Mouse (Mus musculus): ENCODE results near the gene Tpst2. TPM values are rescaled to one million over a fixed set of nuclear protein-coding genes. Genes with fewer than 3 reads are reported as not detected.

Gene Tpst2
- polyA plus RNA-seq, 1 experiment from 2014 or later, result 63.8 TPM

- DNase-seq (ENCODE audit: low spot score), result no peak
- Histone ChIP-seq H3K27ac (no peak overlapping the region), H3K4me2 (ENCODE audit: low read length) (no peak overlapping the region), H3K36me3 (ENCODE audit: insufficient read depth, low read length) (peaks cover 6% of the 10 kb centered on the region; the same call in 1 of the 2 replicates), H3K9ac (ENCODE audit: low read depth, low read length) (no peak overlapping the region), H3K4me1 (replicated peaks; ENCODE audit: insufficient read depth, low read length) (0 out of 2 replicates have a peak, but pooled peaks cover 15% of the 10 kb centered on the region), H3K4me3 (replicated peaks; ENCODE audit: low read depth, low read length) (no peak overlapping the region), H3K27me3 (ENCODE audit: insufficient read depth, low read length) (no peaks in the 10 kb centered on the region), H3K9me3 (replicated peaks; ENCODE audit: low read length) (no peaks in the 10 kb centered on the region)
- no peak for ATAC-seq (replicated peaks; ENCODE audit: low FRiP score, low read depth)
- TF ChIP-seq CTCF (IDR thresholded peaks at IDR 0.05; ENCODE audit: low read depth), result no peak
- 77% methylated on average over 5 of the region's 5 CpGs for WGBS
Observed at GRCm38 (mm10) chr5:112320379-112320778, 43.9 kb downstream of the Tpst2 start.

- H3K27ac ChIP-seq, result no peak overlapping the region
- no peaks in the 10 kb centered on the region for H3K9me3 ChIP-seq (replicated peaks; ENCODE audit: low read length)
- H3K4me1 ChIP-seq (replicated peaks; ENCODE audit: insufficient read depth, low read length), result 0 out of 2 replicates have a peak, but pooled peaks cover 14% of the 10 kb centered on the region
- 64% methylated on average over 6 of the region's 6 CpGs for WGBS
- H3K9ac ChIP-seq (ENCODE audit: low read depth, low read length), result no peak overlapping the region
- H3K4me3 ChIP-seq (replicated peaks; ENCODE audit: low read depth, low read length), result no peak overlapping the region
- DNase-seq (ENCODE audit: low spot score) (no peak), ATAC-seq (replicated peaks; ENCODE audit: low FRiP score, low read depth) (no peak)
- H3K27me3 ChIP-seq (ENCODE audit: insufficient read depth, low read length), result no peaks in the 10 kb centered on the region
- no peak for TF ChIP-seq CTCF (IDR thresholded peaks at IDR 0.05; ENCODE audit: low read depth)
- H3K36me3 ChIP-seq (ENCODE audit: insufficient read depth, low read length), result 0 out of 2 replicates have a peak, but pooled peaks cover under 1% of the 10 kb centered on the region
- H3K4me2 ChIP-seq (ENCODE audit: low read length), result no peak overlapping the region
Observed at GRCm38 (mm10) chr5:112320936-112321335, 44.4 kb downstream of the Tpst2 start.

GRCm38 (mm10) chr5:112321376-112321775 is 44.9 kb downstream of the Tpst2 start:
- no peak overlapping the region for H3K4me2 ChIP-seq (ENCODE audit: low read length)
- no peak overlapping the region for H3K27ac ChIP-seq
- no peaks in the 10 kb centered on the region for H3K36me3 ChIP-seq (ENCODE audit: insufficient read depth, low read length)
- no peak overlapping the region for H3K4me3 ChIP-seq (replicated peaks; ENCODE audit: low read depth, low read length)
- no peaks in the 10 kb centered on the region for H3K27me3 ChIP-seq (ENCODE audit: insufficient read depth, low read length)
- 74% methylated on average over 4 of the region's 4 CpGs for WGBS
- TF ChIP-seq CTCF (IDR thresholded peaks at IDR 0.05; ENCODE audit: low read depth), result no peak
- DNase-seq (ENCODE audit: low spot score) (no peak), ATAC-seq (replicated peaks; ENCODE audit: low FRiP score, low read depth) (no peak)
- no peak overlapping the region for H3K9ac ChIP-seq (ENCODE audit: low read depth, low read length)
- H3K4me1 ChIP-seq (replicated peaks; ENCODE audit: insufficient read depth, low read length), result 0 out of 2 replicates have a peak, but pooled peaks cover 9% of the 10 kb centered on the region
- no peaks in the 10 kb centered on the region for H3K9me3 ChIP-seq (replicated peaks; ENCODE audit: low read length)

- H3K4me3 ChIP-seq (replicated peaks; ENCODE audit: low read depth, low read length), result no peak overlapping the region
- no peak for ATAC-seq (replicated peaks; ENCODE audit: low FRiP score, low read depth)
- H3K27ac ChIP-seq, result no peak overlapping the region
- WGBS, result 85% methylated on average over 6 of the region's 6 CpGs
- no peaks in the 10 kb centered on the region; the same call in 1 of the 2 replicates for H3K36me3 ChIP-seq (ENCODE audit: insufficient read depth, low read length)
- no peaks in the 10 kb centered on the region for H3K9me3 ChIP-seq (replicated peaks; ENCODE audit: low read length)
- no peak overlapping the region for H3K4me2 ChIP-seq (ENCODE audit: low read length)
- H3K27me3 ChIP-seq (ENCODE audit: insufficient read depth, low read length), result no peaks in the 10 kb centered on the region
- peaks cover 10% of the 10 kb centered on the region; the same call in 1 of the 2 replicates for H3K4me1 ChIP-seq (replicated peaks; ENCODE audit: insufficient read depth, low read length)
- no peak overlapping the region for H3K9ac ChIP-seq (ENCODE audit: low read depth, low read length)
- DNase-seq (ENCODE audit: low spot score), result no peak
- TF ChIP-seq CTCF (IDR thresholded peaks at IDR 0.05; ENCODE audit: low read depth), result no peak
Observed at GRCm38 (mm10) chr5:112323246-112323645, 46.8 kb downstream of the Tpst2 start.

DNA sequence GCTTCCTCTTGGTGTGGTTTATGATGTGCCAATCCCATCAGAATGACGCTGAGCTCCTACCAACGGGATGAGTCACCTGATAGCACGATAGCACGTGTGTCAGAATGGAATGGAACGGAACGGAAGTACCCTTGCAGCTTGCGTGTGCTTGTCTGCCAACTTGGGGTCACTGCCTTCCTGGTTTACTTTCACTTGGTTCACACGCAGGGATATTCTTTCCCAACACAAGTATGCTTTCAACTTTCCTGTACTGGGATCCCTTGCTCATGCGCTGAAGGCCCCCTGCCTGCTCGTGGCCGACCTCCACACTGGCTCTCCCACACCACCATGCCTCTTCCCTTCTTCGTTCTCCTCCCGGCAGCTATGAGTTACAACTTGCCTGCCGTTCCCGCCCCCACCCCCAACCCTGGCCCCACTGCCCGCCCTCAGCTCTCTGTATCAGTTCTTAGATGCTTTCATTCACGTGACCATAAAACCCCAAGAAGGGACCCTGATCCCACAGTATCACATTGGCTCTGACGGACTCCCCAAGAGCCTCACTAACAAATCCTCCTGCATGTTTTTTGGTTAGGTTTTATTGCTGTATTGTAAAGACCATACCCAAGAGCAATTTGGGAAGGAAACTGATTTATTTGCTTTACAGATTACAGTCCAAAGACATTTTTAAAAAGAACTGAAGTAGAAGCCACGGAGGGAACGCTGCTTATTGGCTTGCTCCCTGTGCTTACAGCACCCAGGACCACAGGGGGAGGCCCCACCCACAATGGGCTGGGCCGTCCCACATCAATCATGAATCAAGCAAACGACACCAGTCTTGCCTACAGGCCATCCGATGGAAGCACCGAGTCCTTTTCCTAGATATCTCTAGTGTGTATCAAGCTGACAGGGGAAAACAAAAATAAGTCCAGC is 48.4 kb downstream of the Tpst2 start:
- H3K36me3 ChIP-seq (ENCODE audit: insufficient read depth, low read length), result peaks cover 10% of the 10 kb centered on the region
- no peaks in the 10 kb centered on the region for H3K9me3 ChIP-seq (replicated peaks; ENCODE audit: low read length)
- H3K9ac ChIP-seq (ENCODE audit: low read depth, low read length), result no peak overlapping the region
- peaks cover 10% of the 10 kb centered on the region; the same call in 1 of the 2 replicates for H3K4me1 ChIP-seq (replicated peaks; ENCODE audit: insufficient read depth, low read length)
- no peaks in the 10 kb centered on the region for H3K27me3 ChIP-seq (ENCODE audit: insufficient read depth, low read length)
- peak overlapping the region; percentile 81 for H3K27ac ChIP-seq
- no peak for TF ChIP-seq CTCF (IDR thresholded peaks at IDR 0.05; ENCODE audit: low read depth)
- H3K4me2 ChIP-seq (ENCODE audit: low read length), result peak overlapping the region; percentile 79
- H3K4me3 ChIP-seq (replicated peaks; ENCODE audit: low read depth, low read length), result peak overlapping the region; percentile 4; the same call in 1 of the 2 replicates
- ATAC-seq (replicated peaks; ENCODE audit: low FRiP score, low read depth) (peak; percentile 65), DNase-seq (ENCODE audit: low spot score) (peak; percentile 85)
- 14% methylated on average over 24 of the region's 24 CpGs for WGBS

DNA sequence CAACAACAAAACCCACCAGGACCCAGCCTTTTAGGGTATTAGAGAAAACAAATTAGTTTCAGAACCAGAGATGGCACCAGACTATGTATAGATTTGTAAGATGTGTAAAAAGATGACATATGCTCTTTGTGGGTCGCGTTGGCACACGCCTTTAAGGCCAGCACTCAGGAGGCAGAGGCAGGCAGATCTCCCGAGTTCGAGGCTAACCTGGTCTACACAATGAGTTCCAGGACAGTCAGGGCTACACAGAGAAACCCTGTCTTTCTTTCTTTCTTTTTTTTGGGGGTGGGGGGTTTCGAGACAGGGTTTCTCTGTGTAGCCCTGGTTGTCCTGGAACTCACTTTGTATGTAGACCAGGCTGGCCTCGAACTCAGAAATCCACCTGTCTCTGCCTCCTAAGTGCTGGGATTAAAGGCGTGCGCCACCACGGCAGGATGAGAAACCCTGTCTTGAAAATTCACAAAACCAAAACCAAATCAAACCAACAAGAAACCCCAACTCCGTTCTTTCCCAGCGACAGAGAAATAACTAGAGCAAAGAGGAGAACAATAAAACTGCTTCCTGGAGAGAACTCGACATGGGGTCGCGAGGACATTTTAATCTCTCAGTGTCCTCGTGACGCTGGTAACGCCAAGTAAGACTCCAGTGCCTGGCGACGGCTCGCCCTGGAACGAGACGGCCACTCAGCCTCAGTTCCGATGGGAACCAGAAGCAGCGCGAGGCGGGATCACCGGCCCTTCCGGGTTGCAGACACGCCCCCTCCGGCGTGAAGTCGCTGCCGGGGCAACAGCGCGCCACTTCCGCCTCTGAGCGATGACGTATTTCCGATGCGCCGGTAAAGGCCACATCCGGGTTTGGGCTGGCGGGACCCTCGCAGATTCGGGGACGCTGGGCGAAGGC is 49.3 kb downstream of the Tpst2 start, which contains the start of gene Tfip11:
Tfip11 (plus strand) TSS at position 813 of the 900 bp plus-strand sequence.
- Histone ChIP-seq H3K4me2 (ENCODE audit: low read length) (peak within 1 kb of the TSS; percentile 79), H3K27me3 (ENCODE audit: insufficient read depth, low read length) (no peaks in the 10 kb centered on the region), H3K4me1 (replicated peaks; ENCODE audit: insufficient read depth, low read length) (peaks cover 10% of the 10 kb centered on the region; the same call in 1 of the 2 replicates), H3K36me3 (ENCODE audit: insufficient read depth, low read length) (peaks cover 19% of the 10 kb centered on the region), H3K27ac (peak within 1 kb of the TSS; percentile 81), H3K9ac (ENCODE audit: low read depth, low read length) (peak within 1 kb of the TSS; percentile 80), H3K4me3 (replicated peaks; ENCODE audit: low read depth, low read length) (peak within 1 kb of the TSS; percentile 99), H3K9me3 (replicated peaks; ENCODE audit: low read length) (no peaks in the 10 kb centered on the region)
- DNase-seq (ENCODE audit: low spot score), result peak; percentile 97
- WGBS, result 7% methylated on average over 48 of the region's 48 CpGs
- no peak for TF ChIP-seq CTCF (IDR thresholded peaks at IDR 0.05; ENCODE audit: low read depth)
- peak; percentile 88 for ATAC-seq (replicated peaks; ENCODE audit: low FRiP score, low read depth)
